Mouse (Mus musculus) hindbrain, embryonic 16.5 days (tissue): ENCODE data around the gene Casp9. TPM values are rescaled to one million over a fixed set of nuclear protein-coding genes. Genes with fewer than 3 reads are reported as not detected.

ENCODE experiments used
- ATAC-seq: fragments of 200-750 bp; cut with Nextera tagmentation; 2 replicates; pipeline ENCODE4 v1.8.0; 2017; ENCODE audit warnings: moderate TSS enrichment, moderate library complexity
- H3K27ac ChIP-seq: fragments of 300-500 bp; sonication (generic); 2 replicates; pipeline ENCODE4 v1.5.1; 2014; ENCODE audit warnings: low read depth, mild to moderate bottlenecking, control low read depth, low read length, moderate library complexity
- H3K27me3 ChIP-seq: fragments of 300-500 bp; sonication (generic); replicated peaks from 2 replicates; pipeline ENCODE4 v1.6.1; 2014; ENCODE audit warnings: low read length; ENCODE audit not compliant: control insufficient read depth, insufficient read depth
- H3K36me3 ChIP-seq: fragments of 300-500 bp; sonication (generic); 2 replicates; pipeline ENCODE4 v1.6.1; 2014; ENCODE audit warnings: mild to moderate bottlenecking, low read length, moderate library complexity, mixed read lengths; ENCODE audit not compliant: control insufficient read depth, insufficient read depth
- H3K4me1 ChIP-seq: fragments of 300-500 bp; sonication (generic); 2 replicates; pipeline ENCODE4 v1.6.1; 2014; ENCODE audit warnings: low read depth, low read length; ENCODE audit not compliant: control insufficient read depth, insufficient read depth
- H3K4me2 ChIP-seq: fragments of 300-500 bp; sonication (generic); 2 replicates; pipeline ENCODE4 v1.6.1; 2014; ENCODE audit warnings: mild to moderate bottlenecking, low read length, control low read depth, moderate library complexity
- H3K4me3 ChIP-seq: fragments of 300-500 bp; sonication (generic); 2 replicates; pipeline ENCODE4 v1.5.1; 2014; ENCODE audit warnings: mild to moderate bottlenecking, low read length, control low read depth, moderate library complexity
- H3K9ac ChIP-seq: fragments of 300-500 bp; sonication (generic); 2 replicates; pipeline ENCODE4 v1.6.1; 2014; ENCODE audit warnings: low read depth, mild to moderate bottlenecking, control low read depth, low read length, moderate library complexity
- H3K9me3 ChIP-seq: fragments of 300-500 bp; sonication (generic); 2 replicates; pipeline ENCODE4 v1.6.1; 2014; ENCODE audit warnings: mild to moderate bottlenecking, low read length, moderate library complexity; ENCODE audit not compliant: control insufficient read depth
- WGBS: fragments of 180-500 bp; shearing (Covaris S2); extraction: QIAGEN DNeasy Blood & Tissue Kit; methylation state at CpG from one replicate; pipeline ENCODE4 v1.1.7; 2014; 5-methylcytosine and 5-hydroxymethylcytosine counted together
- polyA plus RNA-seq: library from polyadenylated mRNA; unstranded; fragments of >200 nt; fragmentation: Nextera tagmentation; extraction: Ambion mirVana; gene quantifications from 2 replicates; pipeline ENCODE4 v1.2.1, GENCODE M21; 2015

The Casp9 gene
- polyA plus RNA-seq, 1 experiment from 2014 or later, result 22.2 TPM

DNA sequence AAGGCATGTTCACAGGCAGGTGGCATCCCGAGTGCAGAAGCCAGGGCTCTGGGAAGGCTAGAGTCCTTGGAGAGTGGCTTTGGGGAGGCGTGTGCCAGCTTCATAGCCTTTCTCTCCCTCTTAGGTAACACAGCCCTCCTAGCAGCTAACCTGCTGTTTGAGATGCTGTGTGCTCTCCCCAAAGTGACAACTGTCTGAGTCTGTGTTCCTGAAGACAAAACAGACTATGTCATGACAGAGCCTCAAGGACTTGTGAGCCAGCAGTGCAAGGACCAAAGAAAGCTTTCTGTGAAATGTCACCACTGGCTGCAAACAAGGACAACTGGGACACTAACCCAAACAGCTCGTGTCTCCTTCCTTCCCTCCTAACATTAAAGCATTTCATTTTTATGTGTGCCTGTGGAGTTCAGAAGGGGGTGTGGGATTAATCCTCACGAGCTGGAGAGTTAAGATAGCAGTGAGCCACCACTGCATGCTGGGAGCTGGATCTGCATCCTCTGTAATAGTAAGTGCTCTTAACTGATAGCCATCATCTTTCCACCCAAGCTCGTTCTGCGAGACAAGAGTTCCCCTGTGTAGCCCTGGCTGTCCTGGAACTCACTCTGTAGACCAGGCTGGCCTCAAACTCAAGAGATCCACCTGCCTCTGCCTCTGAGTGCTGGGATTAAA, 34.4 kb upstream of the Casp9 start:
- H3K27ac ChIP-seq, result no peak overlapping the region
- ATAC-seq, result no peak
- WGBS, result 84% methylated on average over 6 of the region's 6 CpGs
- H3K4me2 ChIP-seq, result no peak overlapping the region
- no peak overlapping the region for H3K9ac ChIP-seq
- no peaks in the 10 kb centered on the region for H3K4me1 ChIP-seq
- H3K27me3 ChIP-seq, result no peaks in the 10 kb centered on the region
- H3K36me3 ChIP-seq, result peaks cover 9% of the 10 kb centered on the region; the same call in 1 of the 2 replicates
- no peak overlapping the region for H3K4me3 ChIP-seq
- no peaks in the 10 kb centered on the region for H3K9me3 ChIP-seq

DNA sequence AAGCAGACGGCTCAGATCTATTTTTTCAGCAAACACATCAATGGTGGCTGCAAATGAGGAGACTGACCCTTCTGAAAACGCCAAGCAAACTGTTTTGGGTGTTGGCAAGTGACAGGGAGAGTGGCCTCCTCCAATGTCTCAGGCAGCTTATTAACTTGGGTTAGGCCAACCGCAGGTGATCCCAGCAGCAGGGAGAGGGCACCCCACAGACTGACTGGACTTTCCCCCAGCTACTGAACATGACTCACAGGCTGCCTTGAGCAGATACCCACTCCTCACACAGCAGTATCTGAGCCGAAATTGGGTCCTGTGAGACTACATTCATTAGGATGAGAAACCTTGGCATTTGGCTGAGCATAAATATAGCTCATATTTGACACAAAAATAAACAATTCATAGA, 32.5 kb upstream of the Casp9 start:
- H3K27me3 ChIP-seq, result no peaks in the 10 kb centered on the region
- H3K4me2 ChIP-seq, result no peak overlapping the region
- H3K4me3 ChIP-seq, result no peak overlapping the region
- 87% methylated on average over 4 of the region's 4 CpGs for WGBS
- peaks cover 16% of the 10 kb centered on the region; the same call in 1 of the 2 replicates for H3K36me3 ChIP-seq
- H3K4me1 ChIP-seq, result no peaks in the 10 kb centered on the region; the same call in 1 of the 2 replicates
- no peak overlapping the region for H3K27ac ChIP-seq
- no peak for ATAC-seq
- no peak overlapping the region for H3K9ac ChIP-seq
- no peaks in the 10 kb centered on the region for H3K9me3 ChIP-seq

DNA sequence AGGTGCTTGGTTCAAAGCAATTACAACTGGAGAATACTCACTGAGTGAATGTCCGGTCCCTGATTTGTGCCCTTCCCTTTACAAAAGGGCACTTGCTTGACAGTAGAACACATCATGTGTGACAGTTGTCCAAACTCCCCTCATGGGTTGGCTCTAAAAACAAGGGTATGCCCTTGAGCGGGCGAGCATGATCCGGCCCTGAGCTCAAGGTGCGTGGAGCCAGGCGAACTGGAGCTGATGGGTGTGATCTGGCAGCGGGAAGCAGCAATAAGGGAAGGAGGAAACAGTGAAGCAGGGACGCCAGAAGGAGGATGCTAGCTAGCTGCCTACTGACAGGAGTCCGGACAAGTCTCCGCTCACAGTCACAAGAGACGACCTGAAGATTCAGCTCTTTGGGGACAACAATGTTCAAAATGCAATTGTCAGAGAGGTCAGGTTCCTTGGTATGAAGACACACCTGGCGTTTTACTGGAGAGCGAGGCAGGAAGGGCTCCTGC, 31.3 kb upstream of the Casp9 start:
- H3K4me1 ChIP-seq, result peaks cover 4% of the 10 kb centered on the region
- WGBS, result 97% methylated on average over 13 of the region's 13 CpGs
- no peak overlapping the region for H3K4me2 ChIP-seq
- H3K9me3 ChIP-seq, result no peaks in the 10 kb centered on the region
- ATAC-seq, result no peak
- H3K27me3 ChIP-seq, result no peaks in the 10 kb centered on the region
- H3K36me3 ChIP-seq, result peaks cover 18% of the 10 kb centered on the region; the same call in 1 of the 2 replicates
- H3K27ac ChIP-seq, result no peak overlapping the region
- H3K9ac ChIP-seq, result no peak overlapping the region
- H3K4me3 ChIP-seq, result no peak overlapping the region

DNA sequence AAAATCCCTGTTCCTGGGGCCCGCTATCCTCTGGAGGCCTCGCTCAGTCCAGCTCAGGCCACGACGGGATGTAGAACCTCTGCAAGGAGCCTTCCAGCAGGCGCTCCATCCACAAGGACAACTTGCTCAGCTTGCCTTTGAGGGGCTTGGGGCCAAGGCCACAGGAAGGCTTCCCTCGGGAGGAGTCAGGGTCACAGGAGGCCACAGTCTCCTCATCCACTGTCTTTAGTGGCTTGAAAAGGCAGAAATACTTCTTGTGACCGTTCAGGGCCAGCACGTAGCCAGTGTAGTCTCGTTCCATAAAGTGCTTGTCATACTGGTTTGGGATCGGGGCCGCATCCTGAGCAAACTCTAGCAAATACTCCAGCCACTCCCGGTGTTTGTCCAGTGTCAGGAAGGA, 29.9 kb upstream of the Casp9 start:
- Histone ChIP-seq H3K4me2 (no peak overlapping the region), H3K9me3 (no peaks in the 10 kb centered on the region), H3K4me1 (peaks cover 12% of the 10 kb centered on the region), H3K4me3 (no peak overlapping the region), H3K36me3 (peaks cover 22% of the 10 kb centered on the region; the same call in 1 of the 2 replicates), H3K27me3 (no peaks in the 10 kb centered on the region), H3K27ac (no peak overlapping the region), H3K9ac (no peak overlapping the region)
- WGBS, result 95% methylated on average over 12 of the region's 12 CpGs
- ATAC-seq, result no peak

DNA sequence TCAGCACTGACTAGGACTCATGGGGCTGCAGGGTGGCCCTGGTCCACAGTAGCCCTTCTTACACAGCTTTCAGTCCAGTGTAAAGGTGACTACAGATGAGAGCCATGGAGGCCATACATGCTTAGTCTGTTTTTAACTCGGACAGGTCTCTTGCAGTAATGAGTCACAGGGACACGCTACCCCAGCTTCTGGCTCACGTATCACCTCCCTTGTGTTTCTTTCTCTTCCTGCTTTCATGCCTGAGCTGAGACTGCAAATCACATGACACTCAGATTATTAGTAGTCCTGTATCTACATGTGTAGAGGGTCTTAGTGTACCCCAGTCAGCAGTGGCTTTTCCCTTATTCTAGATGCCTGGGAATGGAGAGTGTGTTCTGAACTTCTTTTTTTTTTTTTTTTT, 28.4 kb upstream of the Casp9 start:
- H3K4me3 ChIP-seq, result no peak overlapping the region
- H3K27me3 ChIP-seq, result no peaks in the 10 kb centered on the region
- H3K9ac ChIP-seq, result no peak overlapping the region
- peaks cover 14% of the 10 kb centered on the region for H3K4me1 ChIP-seq
- no peak overlapping the region for H3K27ac ChIP-seq
- no peaks in the 10 kb centered on the region for H3K9me3 ChIP-seq
- ATAC-seq, result no peak
- H3K36me3 ChIP-seq, result peaks cover 27% of the 10 kb centered on the region
- no peak overlapping the region for H3K4me2 ChIP-seq
- 98% methylated on average over 3 of the region's 3 CpGs for WGBS

DNA sequence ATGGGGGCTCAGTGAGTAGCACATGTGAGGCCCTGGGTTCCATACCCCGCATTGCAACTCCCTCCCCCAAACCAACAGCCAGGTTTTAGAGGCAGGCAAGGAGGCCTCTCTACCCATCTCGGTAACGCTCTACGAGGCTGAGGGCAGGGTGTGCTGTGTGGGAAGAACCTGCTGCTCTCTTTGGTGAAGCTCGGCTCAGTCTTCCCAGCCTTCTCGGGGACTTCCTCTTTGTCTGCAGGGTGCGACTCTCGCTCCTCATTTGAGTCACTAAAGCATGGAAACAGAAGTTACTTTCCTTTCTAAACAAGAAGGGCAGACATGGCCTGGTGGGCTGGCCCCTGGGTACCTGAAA, 27.1 kb upstream of the Casp9 start:
- no peaks in the 10 kb centered on the region for H3K27me3 ChIP-seq
- no peak; the same call in none of the 2 replicates for ATAC-seq
- WGBS, result 56% methylated on average over 8 of the region's 8 CpGs
- H3K27ac ChIP-seq, result peak overlapping the region; percentile 61
- H3K36me3 ChIP-seq, result peaks cover 38% of the 10 kb centered on the region
- H3K9ac ChIP-seq, result no peak overlapping the region
- peak overlapping the region; percentile 7; the same call in 1 of the 2 replicates for H3K4me2 ChIP-seq
- no peak overlapping the region for H3K4me3 ChIP-seq
- peaks cover 15% of the 10 kb centered on the region for H3K4me1 ChIP-seq
- H3K9me3 ChIP-seq, result no peaks in the 10 kb centered on the region

DNA sequence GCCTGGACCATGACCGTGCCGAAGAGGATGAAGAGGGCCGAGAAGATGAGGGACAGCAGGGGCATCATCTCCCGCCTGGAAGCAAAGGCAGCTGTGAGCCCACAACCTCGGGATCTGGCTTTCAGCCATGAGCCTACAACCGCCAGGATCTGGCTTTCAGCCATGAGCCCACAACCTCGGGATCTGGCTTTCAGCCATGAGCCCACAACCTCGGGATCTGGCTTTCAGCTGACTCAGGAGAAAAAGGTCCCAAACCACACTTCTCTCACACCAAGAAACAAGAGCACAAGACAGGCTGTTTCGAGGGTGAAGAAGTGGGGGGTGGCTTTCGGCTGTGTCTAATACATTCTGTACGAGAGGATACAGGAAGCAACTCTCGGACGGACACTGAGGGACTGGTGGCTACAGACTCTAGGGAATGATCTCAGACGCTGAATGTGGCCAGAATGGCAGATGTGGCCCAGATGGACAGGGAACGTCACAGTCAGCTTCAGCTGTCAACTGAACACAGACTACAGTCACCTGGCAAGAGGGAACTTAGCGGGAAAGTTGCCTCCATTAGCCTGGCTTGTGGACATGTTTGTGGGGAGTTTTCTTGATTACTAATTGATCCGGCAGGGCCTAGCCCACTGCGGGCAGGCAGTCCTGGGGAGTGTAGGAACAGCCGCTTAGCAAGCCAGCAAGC, 26.6 kb upstream of the Casp9 start:
- H3K9ac ChIP-seq, result no peak overlapping the region
- peaks cover 15% of the 10 kb centered on the region for H3K4me1 ChIP-seq
- H3K27me3 ChIP-seq, result no peaks in the 10 kb centered on the region
- ATAC-seq, result peak; percentile 77
- H3K27ac ChIP-seq, result peak overlapping the region; percentile 61
- H3K4me2 ChIP-seq, result peak overlapping the region; percentile 7; the same call in 1 of the 2 replicates
- no peaks in the 10 kb centered on the region for H3K9me3 ChIP-seq
- WGBS, result 36% methylated on average over 19 of the region's 19 CpGs
- H3K4me3 ChIP-seq, result no peak overlapping the region
- peaks cover 38% of the 10 kb centered on the region for H3K36me3 ChIP-seq

DNA sequence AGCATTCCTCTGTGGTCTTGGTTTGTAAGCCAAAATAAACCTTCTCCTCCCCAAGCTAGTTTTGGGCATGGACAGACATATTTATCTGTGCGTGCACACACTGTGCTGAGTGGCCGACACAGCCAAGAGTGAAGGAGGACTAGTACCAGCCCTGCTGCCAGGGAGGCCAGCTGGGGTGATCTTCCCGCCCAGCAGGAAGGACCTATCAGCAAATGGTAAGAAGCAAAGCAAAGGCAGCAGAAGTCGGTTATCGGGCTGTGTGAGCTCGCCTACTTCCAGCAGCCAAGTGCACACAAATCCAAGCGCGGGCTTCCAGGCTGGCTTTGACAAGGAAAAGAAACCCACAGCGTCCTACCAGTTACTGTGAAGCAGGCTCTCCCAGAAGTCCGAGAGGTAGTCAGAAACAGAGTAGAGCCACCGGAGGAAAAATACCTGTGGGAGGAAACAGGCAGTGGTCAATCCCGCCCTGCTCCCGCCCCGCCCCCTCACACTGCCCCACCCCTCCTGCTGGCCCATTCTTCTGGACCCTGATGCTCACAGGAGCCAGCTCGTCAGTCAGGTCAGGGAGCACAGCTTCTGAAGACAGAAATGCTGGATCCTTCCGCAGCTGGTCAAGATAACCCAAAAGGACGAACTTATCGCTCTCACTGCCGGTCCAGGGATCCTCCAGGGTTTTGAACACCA, 25.9 kb upstream of the Casp9 start:
- WGBS, result 69% methylated on average over 19 of the region's 19 CpGs

More for the DNA sequence above, 25.9 kb upstream of the Casp9 start:
- ATAC-seq, result peak; percentile 58
- Histone ChIP-seq H3K9me3 (no peaks in the 10 kb centered on the region), H3K4me1 (peaks cover 15% of the 10 kb centered on the region), H3K9ac (no peak overlapping the region), H3K27ac (peak overlapping the region; percentile 61), H3K4me2 (no peak overlapping the region), H3K4me3 (no peak overlapping the region), H3K27me3 (no peaks in the 10 kb centered on the region), H3K36me3 (peaks cover 39% of the 10 kb centered on the region)
